Mouse (Mus musculus) small intestine, adult 2 months (tissue): ENCODE measurements at regions not wholly inside any gene's neighbourhood (a gene's known extent, or its start where the extent isn't known, plus 50 kb on each side); places are given as distances from the start of the nearest gene placed in this dataset.

Source experiments
- CTCF ChIP-seq: fragments of 200-500 bp; IDR thresholded peaks from 2 replicates; pipeline ENCODE4 v1.5.1; 2012; ENCODE audit warnings: low read depth, mild to moderate bottlenecking, control low read depth, inconsistent platforms, low read length, moderate library complexity, mixed read lengths; ENCODE audit not compliant: insufficient replicate concordance, insufficient read length; ENCODE audit errors: extremely low read depth
- POLR2A ChIP-seq: fragments of 200-500 bp; IDR thresholded peaks from 2 replicates; pipeline ENCODE4 v1.6.1; 2012; ENCODE audit warnings: low read depth, mild to moderate bottlenecking, control low read depth, inconsistent platforms, low read length, moderate library complexity

DNA sequence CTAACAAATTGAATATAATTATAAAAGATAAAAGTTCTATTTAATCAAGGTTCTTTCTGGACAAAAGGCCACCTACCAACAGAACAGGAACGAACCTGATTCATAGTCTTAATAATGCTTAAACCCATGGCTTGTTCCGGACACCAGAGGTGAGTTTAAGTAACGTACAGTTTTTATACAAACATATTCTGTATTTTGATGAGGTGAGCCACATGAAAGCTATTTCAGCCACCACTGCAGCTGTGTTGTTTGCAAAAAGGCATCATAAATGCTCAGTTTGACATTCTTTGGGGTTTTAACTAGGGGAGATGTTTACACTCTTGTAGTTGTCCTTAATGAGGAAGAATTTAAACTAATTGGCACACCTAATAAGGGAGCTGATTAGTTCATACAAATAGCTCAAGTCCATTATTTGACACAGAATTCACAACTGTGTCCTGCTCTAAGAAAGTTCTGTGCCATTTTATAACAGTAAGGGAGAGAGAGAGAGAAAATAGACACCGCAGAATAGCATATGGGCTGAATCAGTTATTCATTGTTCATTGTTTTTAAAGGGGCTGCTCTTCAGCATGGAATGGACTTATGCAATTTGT is 560.8 kb upstream of the Pdzrn3 start:
- TF ChIP-seq POLR2A (no peak), CTCF (no peak)
